Mouse (Mus musculus) liver, embryonic 14.5 days (tissue): ENCODE results near the gene Rpl6. TPM values are rescaled to one million over a fixed set of nuclear protein-coding genes. Genes with fewer than 3 reads are reported as not detected.
"Not testable (repeated sequence)": the region's sequence is repeated elsewhere in the genome, so short reads cannot be mapped to it uniquely, and the experiment has no call there.

Experiments
- ATAC-seq: fragments of 200-750 bp; cut with Nextera tagmentation; 2 replicates; pipeline ENCODE4 v1.8.0; 2017; ENCODE audit warnings: moderate number of reproducible peaks, mild to moderate bottlenecking, moderate library complexity; ENCODE audit not compliant: insufficient read depth
- DNase-seq, 3 experiments: peaks; one replicate each; pipeline ENCODE4 v3.0.0-alpha.2; 2012 to 2013; ENCODE audit warnings: low read depth in 3 of 3, low spot score in 3 of 3
- H3K27ac ChIP-seq: fragments of 300-500 bp; sonication (generic); 2 replicates; pipeline ENCODE4 v1.5.1; 2014; ENCODE audit warnings: moderate library complexity, mild to moderate bottlenecking, control low read depth, inconsistent platforms
- H3K27me3 ChIP-seq: fragments of 300-500 bp; sonication (generic); 2 replicates; pipeline ENCODE4 v1.6.1; 2014; ENCODE audit warnings: mild to moderate bottlenecking, low read length, moderate library complexity; ENCODE audit not compliant: control insufficient read depth, insufficient read depth
- H3K36me3 ChIP-seq: fragments of 300-500 bp; sonication (generic); replicated peaks from 2 replicates; pipeline ENCODE4 v1.6.1; 2014; ENCODE audit warnings: low read depth; ENCODE audit not compliant: control insufficient read depth, insufficient read depth
- H3K4me1 ChIP-seq, 2 experiments: fragments of 200-500 bp in 1 of 2; fragments of 300-500 bp in 1 of 2; sonication (generic) in 1 of 2; replicated peaks; 2 replicates each; pipeline ENCODE4 v1.6.1; 2012 to 2014; ENCODE audit warnings: antibody characterized with exemption in 1 of 2, inconsistent platforms in 1 of 2, low read length in 1 of 2; ENCODE audit not compliant: control insufficient read depth in 2 of 2, insufficient read depth in 2 of 2
- H3K4me2 ChIP-seq: fragments of 300-500 bp; sonication (generic); 2 replicates; pipeline ENCODE4 v1.6.1; 2014; ENCODE audit warnings: low read depth, mild to moderate bottlenecking, control low read depth, moderate library complexity
- H3K4me3 ChIP-seq, 2 experiments: fragments of 200-500 bp in 1 of 2; fragments of 300-500 bp in 1 of 2; sonication (generic) in 1 of 2; 2 replicates each; pipeline ENCODE4 v1.5.1; 2012 to 2014; ENCODE audit warnings: low read depth in 2 of 2, low read length in 2 of 2, mild to moderate bottlenecking in 2 of 2, control low read depth in 1 of 2, inconsistent platforms in 1 of 2, moderate library complexity in 1 of 2; ENCODE audit not compliant: insufficient read depth in 1 of 2
- H3K9ac ChIP-seq: fragments of 300-500 bp; sonication (generic); replicated peaks from 2 replicates; pipeline ENCODE4 v1.6.1; 2014; ENCODE audit warnings: mild to moderate bottlenecking, control low read depth, moderate library complexity
- H3K9me3 ChIP-seq: fragments of 300-500 bp; sonication (generic); 2 replicates; pipeline ENCODE4 v1.6.1; 2016; ENCODE audit warnings: low read length, mixed read lengths; ENCODE audit not compliant: control insufficient read depth
- CTCF ChIP-seq: IDR thresholded peaks from 2 replicates; pipeline ENCODE4 v1.5.1; 2016; ENCODE audit warnings: antibody characterized with exemption, low read depth, control low read depth
- EP300 ChIP-seq: IDR thresholded peaks from 2 replicates; pipeline ENCODE4 v1.6.1; 2016; ENCODE audit warnings: antibody characterized with exemption, low read depth
- WGBS: fragments of 180-500 bp; shearing (Covaris S2); extraction: QIAGEN DNeasy Blood & Tissue Kit; methylation state at CpG from one replicate; pipeline ENCODE4 v1.1.7; 2014; ENCODE audit not compliant: insufficient replicate concordance; 5-methylcytosine and 5-hydroxymethylcytosine counted together
- polyA plus RNA-seq, 2 experiments: library from polyadenylated mRNA; depleted of rRNA in 1 of 2; stranded (reverse) in 1 of 2; unstranded in 1 of 2; fragments of >200 nt; fragmentation: Nextera tagmentation in 1 of 2; extraction: Ambion mirVana in 1 of 2; gene quantifications; 2 replicates each; pipeline versions ENCODE4 v1.2.1 to v1.2.3; 2012 to 2014

The Rpl6 gene
- polyA plus RNA-seq, 2 experiments = 477 to 658 TPM

GRCm38 (mm10) chr5:121210601-121210924, 6.3 kb downstream of the Rpl6 start:
- Histone ChIP-seq H3K27me3 (no peaks in the 10 kb centered on the region), H3K36me3 (peaks cover 69% of the 10 kb centered on the region), H3K4me3 (no peak overlapping the region), H3K27ac (no peak overlapping the region), H3K9ac (no peak overlapping the region), H3K9me3 (no peaks in the 10 kb centered on the region), H3K4me1 (peaks cover 16 to 25% of the 10 kb centered on the region in 2 experiments), H3K4me2 (no peak overlapping the region)
- TF ChIP-seq CTCF (no peak), EP300 (no peak)
- DNase-seq = no peak
- 68% methylated on average over 1 of the region's 1 CpGs for WGBS
- ATAC-seq = no peak

- Histone ChIP-seq H3K9me3 (no peaks in the 10 kb centered on the region), H3K4me1 (peaks cover 18 to 25% of the 10 kb centered on the region in 2 experiments), H3K9ac (no peak overlapping the region), H3K27ac (no peak overlapping the region), H3K4me2 (no peak overlapping the region), H3K36me3 (peaks cover 53% of the 10 kb centered on the region), H3K4me3 (no peak overlapping the region), H3K27me3 (no peaks in the 10 kb centered on the region)
- 83% methylated on average over 6 of the region's 6 CpGs for WGBS
- DNase-seq (no peak), ATAC-seq (no peak)
- TF ChIP-seq CTCF = no peak
- TF ChIP-seq EP300 = no peak
These were observed 7.8 kb downstream of the Rpl6 start for GRCm38 (mm10) chr5:121212108-121212507.

DNA sequence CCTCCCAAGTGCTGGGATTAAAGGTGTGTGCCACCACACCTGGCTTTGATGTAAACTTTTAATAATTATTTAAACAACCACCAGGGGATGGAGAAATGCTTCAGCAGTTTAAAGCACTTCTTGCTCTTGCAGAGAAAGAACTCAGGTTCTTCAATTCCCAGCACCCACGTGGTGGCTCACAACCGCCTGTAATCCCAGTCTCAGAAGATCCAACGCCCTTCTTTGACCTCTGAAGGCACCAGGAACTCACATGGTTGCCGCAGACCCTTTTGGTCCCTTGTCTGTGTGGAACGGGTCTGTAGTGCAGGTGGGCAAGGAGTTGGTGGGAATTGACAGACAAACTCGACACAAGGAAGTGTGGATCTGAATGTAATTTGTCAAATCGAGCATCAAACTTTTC, 10.4 kb downstream of the Rpl6 start:
- 46% methylated on average over 7 of the region's 7 CpGs for WGBS
- no peak for TF ChIP-seq CTCF
- TF ChIP-seq EP300 = no peak
- no peak overlapping the region; the same call in 1 of the 2 replicates for H3K4me2 ChIP-seq
- DNase-seq = no peak
- peaks cover 36 to 39% of the 10 kb centered on the region in 2 experiments for H3K4me1 ChIP-seq
- ATAC-seq = no peak
- peak overlapping the region; percentile 100 for H3K27ac ChIP-seq
- H3K4me3 ChIP-seq = no peak overlapping the region
- no peaks in the 10 kb centered on the region for H3K27me3 ChIP-seq
- no peak overlapping the region for H3K9ac ChIP-seq
- H3K9me3 ChIP-seq = no peaks in the 10 kb centered on the region
- H3K36me3 ChIP-seq = peaks cover 27% of the 10 kb centered on the region

GRCm38 (mm10) chr5:121215380-121216125, 11.3 kb downstream of the Rpl6 start:
- WGBS = 12% methylated on average over 13 of the region's 13 CpGs
- H3K27me3 ChIP-seq = no peaks in the 10 kb centered on the region
- peaks cover 37 to 41% of the 10 kb centered on the region in 2 experiments for H3K4me1 ChIP-seq
- peak overlapping the region; percentile 64 for H3K9ac ChIP-seq
- DNase-seq (peak; percentile 65 to 96 (median 68)), ATAC-seq (peak; percentile 75)
- peak; percentile 42 for TF ChIP-seq EP300
- peak; percentile 98 for TF ChIP-seq CTCF
- H3K9me3 ChIP-seq = no peaks in the 10 kb centered on the region
- peak overlapping the region; percentile 14 to 23; a peak in 1 of 4 replicates for H3K4me3 ChIP-seq
- H3K4me2 ChIP-seq = peak overlapping the region; percentile 68
- peak overlapping the region; percentile 100 for H3K27ac ChIP-seq
- peaks cover 19% of the 10 kb centered on the region for H3K36me3 ChIP-seq

DNA sequence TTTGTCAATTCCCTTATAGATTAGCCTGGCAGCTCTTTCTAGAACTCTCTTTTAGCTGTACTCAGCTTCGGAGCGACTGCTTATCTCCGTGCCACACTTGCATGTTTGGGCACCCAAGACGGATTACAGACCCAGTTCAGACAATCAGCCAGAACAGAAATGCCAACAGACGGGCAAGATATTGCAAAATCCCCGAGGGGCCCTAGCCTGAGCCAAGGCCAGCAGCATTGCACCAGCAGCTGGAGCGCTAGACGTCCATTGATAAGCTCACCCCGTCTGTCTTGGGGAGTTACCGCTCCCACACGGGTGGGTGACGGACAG, 11.8 kb downstream of the Rpl6 start:
- Histone ChIP-seq H3K4me2 (peak overlapping the region; percentile 68), H3K4me1 (peaks cover 37 to 41% of the 10 kb centered on the region in 2 experiments)
- DNase-seq = peak in 2 of 3 experiments; percentile 97

DNA sequence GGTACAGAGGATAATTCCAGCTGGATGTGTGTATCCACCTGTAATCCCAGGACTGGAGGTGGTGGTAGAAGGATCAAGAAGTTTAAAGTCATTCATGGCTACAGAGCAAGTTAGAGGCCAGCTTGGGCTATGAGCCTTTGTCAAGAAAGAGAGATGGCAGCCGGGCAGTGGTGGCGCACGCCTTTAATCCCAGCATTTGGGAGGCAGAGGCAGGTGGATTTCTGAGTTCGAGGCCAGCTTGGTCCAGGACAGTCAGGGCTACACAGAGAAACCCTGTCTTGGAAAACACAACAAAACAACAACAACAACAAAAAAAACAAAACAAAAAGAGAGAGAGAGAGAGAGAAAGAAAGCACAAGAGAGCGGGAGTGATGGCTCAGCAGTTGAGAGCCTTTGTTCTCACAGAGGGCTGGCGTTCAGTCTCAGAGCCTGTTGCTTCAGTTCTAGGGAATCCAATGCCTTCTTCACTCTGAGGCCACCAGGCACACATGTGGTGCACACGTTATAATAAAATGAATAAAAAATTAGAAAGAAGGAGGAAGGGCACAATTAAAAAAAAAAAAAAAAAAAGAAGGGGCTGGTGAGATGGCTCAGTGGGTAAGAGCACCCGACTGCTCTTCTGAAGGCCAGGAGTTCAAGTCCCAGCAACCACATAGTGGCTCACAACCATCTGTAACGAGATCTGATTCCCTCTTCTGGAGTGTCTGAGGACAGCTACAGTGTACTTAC, 12.5 kb downstream of the Rpl6 start:
- H3K4me2 ChIP-seq = peak overlapping the region; percentile 68
- H3K4me3 ChIP-seq = peak overlapping the region; percentile 20 to 23; a peak in 3 of 4 replicates
- not testable (repeated sequence) for DNase-seq, H3K9me3 ChIP-seq, H3K27me3 ChIP-seq, H3K36me3 ChIP-seq, ATAC-seq
- H3K9ac ChIP-seq = peak overlapping the region; percentile 66
- H3K27ac ChIP-seq = peak overlapping the region; percentile 100
- H3K4me1 ChIP-seq = peaks cover 37 to 41% of the 10 kb centered on the region in 2 experiments
- 73% methylated on average over 9 of the region's 9 CpGs for WGBS

More for the DNA sequence above, 11.8 kb downstream of the Rpl6 start:
- peak; percentile 99 for TF ChIP-seq EP300
- peak; percentile 18; the same call in 1 of the 2 replicates for TF ChIP-seq CTCF
- WGBS = 8% methylated on average over 12 of the region's 12 CpGs
- H3K9ac ChIP-seq = peak overlapping the region; percentile 66
- H3K27me3 ChIP-seq = no peaks in the 10 kb centered on the region
- peaks cover 15% of the 10 kb centered on the region for H3K36me3 ChIP-seq
- no peaks in the 10 kb centered on the region for H3K9me3 ChIP-seq
- H3K27ac ChIP-seq = peak overlapping the region; percentile 100
- peak; percentile 87 for ATAC-seq
- peak overlapping the region; percentile 20 to 23 for H3K4me3 ChIP-seq
